Mouse (Mus musculus): ENCODE measurements around the gene Olfr1295. TPM values are rescaled to one million over a fixed set of nuclear protein-coding genes. Genes with fewer than 3 reads are reported as not detected.

Gene Olfr1295
- polyA plus RNA-seq (2014; fragmentation: Nextera tagmentation; extraction: Ambion mirVana), result not detected in 2 replicates

DNA sequence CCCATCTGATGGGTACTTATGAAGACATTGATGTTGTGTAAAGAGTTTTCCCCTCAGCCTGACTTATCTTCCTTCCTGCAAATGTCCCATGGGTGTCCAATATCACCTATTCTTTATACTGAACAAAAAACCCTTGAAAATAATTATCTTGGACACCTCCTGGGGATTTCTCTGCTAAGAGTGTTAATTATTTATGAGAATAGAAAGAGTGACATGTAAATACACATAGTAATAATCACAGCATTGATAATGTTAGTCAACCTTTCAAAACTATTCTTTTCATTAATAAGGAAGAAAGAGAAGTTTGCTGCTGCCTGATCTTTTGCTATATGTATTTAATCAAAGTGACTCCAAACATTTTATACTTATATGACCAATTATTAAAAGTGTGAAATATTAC, at the start of gene Olfr1295:
Gene Olfr1295, minus strand, starts transcription at position 101 of the 400 bp plus-strand sequence.
- no peak for DNase-seq (ENCODE audit: low spot score)
- no peak within 1 kb of the TSS for H3K27ac ChIP-seq (ENCODE audit: low read depth, low read length)

DNA sequence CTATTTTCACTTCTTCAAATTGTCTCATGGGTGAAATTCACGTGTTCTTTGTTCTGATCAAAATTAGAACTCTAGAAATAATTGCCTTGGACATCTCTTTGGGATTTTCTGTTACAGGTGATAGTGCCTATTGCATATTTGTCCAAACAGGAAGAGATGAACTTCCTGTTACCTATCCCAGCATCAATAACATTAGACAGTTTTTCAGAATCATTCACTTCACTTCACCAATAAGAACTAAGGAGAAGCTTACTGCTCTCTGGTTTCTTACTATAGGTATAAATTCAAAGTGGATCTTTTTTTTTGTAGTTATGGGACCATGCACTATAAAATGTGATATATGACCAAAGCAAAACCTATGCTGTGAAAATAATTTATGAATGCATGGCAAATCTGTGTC, 29.3 kb downstream of the Olfr1295 start, which contains the start of gene Olfr1294:
Gene Olfr1294, minus strand, starts transcription at position 101 of the 400 bp plus-strand sequence.
- ATAC-seq (replicated peaks; ENCODE audit: low FRiP score), result no peak
- Histone ChIP-seq H3K4me3 (ENCODE audit: low read depth, low read length) (no peak within 1 kb of the TSS), H3K4me1 (replicated peaks; ENCODE audit: control insufficient read depth, insufficient read depth, low read length) (no peaks in the 10 kb centered on the region), H3K4me2 (no peak within 1 kb of the TSS), H3K36me3 (ENCODE audit: control insufficient read depth, insufficient read depth, low read length) (no peaks in the 10 kb centered on the region), H3K9ac (ENCODE audit: low read depth, low read length) (no peak within 1 kb of the TSS), H3K9me3 (ENCODE audit: control insufficient read depth, low read length) (no peaks in the 10 kb centered on the region), H3K27ac (ENCODE audit: low read depth, low read length) (no peak within 1 kb of the TSS), H3K27me3 (replicated peaks; ENCODE audit: control insufficient read depth, insufficient read depth, low read length) (no peaks in the 10 kb centered on the region)
- DNase-seq (ENCODE audit: low spot score), result no peak
- 52% methylated on average over 1 of the region's 1 CpGs for WGBS

More for the DNA sequence above, at the start of gene Olfr1295:
- Histone ChIP-seq H3K9ac (ENCODE audit: low read depth, low read length) (no peak within 1 kb of the TSS), H3K4me2 (no peak within 1 kb of the TSS), H3K4me1 (replicated peaks; ENCODE audit: control insufficient read depth, insufficient read depth, low read length) (no peaks in the 10 kb centered on the region), H3K9me3 (ENCODE audit: control insufficient read depth, low read length) (no peaks in the 10 kb centered on the region), H3K4me3 (ENCODE audit: low read depth, low read length) (no peak within 1 kb of the TSS), H3K27me3 (replicated peaks; ENCODE audit: control insufficient read depth, insufficient read depth, low read length) (no peaks in the 10 kb centered on the region), H3K36me3 (ENCODE audit: control insufficient read depth, insufficient read depth, low read length) (no peaks in the 10 kb centered on the region)
- no peak for ATAC-seq (replicated peaks; ENCODE audit: low FRiP score)

- Histone ChIP-seq H3K9ac (ENCODE audit: low read depth, low read length) (no peak within 1 kb of the TSS), H3K4me3 (ENCODE audit: low read depth, low read length) (no peak within 1 kb of the TSS), H3K9me3 (ENCODE audit: control insufficient read depth, low read length) (no peaks in the 10 kb centered on the region), H3K36me3 (ENCODE audit: control insufficient read depth, insufficient read depth, low read length) (no peaks in the 10 kb centered on the region), H3K4me1 (replicated peaks; ENCODE audit: control insufficient read depth, insufficient read depth, low read length) (no peaks in the 10 kb centered on the region), H3K4me2 (no peak within 1 kb of the TSS), H3K27me3 (replicated peaks; ENCODE audit: control insufficient read depth, insufficient read depth, low read length) (no peaks in the 10 kb centered on the region), H3K27ac (ENCODE audit: low read depth, low read length) (no peak within 1 kb of the TSS)
- 74% methylated on average over 1 of the region's 1 CpGs for WGBS
- ATAC-seq (replicated peaks; ENCODE audit: low FRiP score), result no peak
- no peak for DNase-seq (ENCODE audit: low spot score)
Measured at GRCm38 (mm10) chr2:111524903-111525302, 44.6 kb downstream of the Olfr1295 start, which contains the start of gene Olfr1293-ps. Gene Olfr1293-ps, plus strand, starts transcription at chr2:111525203.

- ATAC-seq (replicated peaks; ENCODE audit: low FRiP score), result no peak
- H3K36me3 ChIP-seq (ENCODE audit: control insufficient read depth, insufficient read depth, low read length), result no peaks in the 10 kb centered on the region
- 86% methylated on average over 10 of the region's 10 CpGs for WGBS
- no peaks in the 10 kb centered on the region for H3K4me1 ChIP-seq (replicated peaks; ENCODE audit: control insufficient read depth, insufficient read depth, low read length)
- no peaks in the 10 kb centered on the region for H3K27me3 ChIP-seq (replicated peaks; ENCODE audit: control insufficient read depth, insufficient read depth, low read length)
- H3K9me3 ChIP-seq (ENCODE audit: control insufficient read depth, low read length), result no peaks in the 10 kb centered on the region
- no peak for DNase-seq (ENCODE audit: low spot score)
- H3K4me3 ChIP-seq (ENCODE audit: low read depth, low read length), result no peak overlapping the region
- no peak overlapping the region for H3K4me2 ChIP-seq
- no peak overlapping the region for H3K9ac ChIP-seq (ENCODE audit: low read depth, low read length)
- H3K27ac ChIP-seq (ENCODE audit: low read depth, low read length), result no peak overlapping the region
Measured at GRCm38 (mm10) chr2:111517451-111517850, 52.0 kb downstream of the Olfr1295 start.

Other genes starting within 250 kb of the Olfr1295 start
- gene Olfr1281, start 243.2 kb downstream of the Olfr1295 start, polyA plus RNA-seq (2014; fragmentation: Nextera tagmentation; extraction: Ambion mirVana), result not detected in 2 replicates
- gene Olfr1282, start 233.6 kb downstream of the Olfr1295 start, polyA plus RNA-seq (2014; fragmentation: Nextera tagmentation; extraction: Ambion mirVana), result not detected in 2 replicates
- not detected in 2 replicates for gene Olfr1283, start 202.9 kb downstream of the Olfr1295 start, polyA plus RNA-seq (2014; fragmentation: Nextera tagmentation; extraction: Ambion mirVana)
- gene Olfr1284, start 194.2 kb downstream of the Olfr1295 start, polyA plus RNA-seq (2014; fragmentation: Nextera tagmentation; extraction: Ambion mirVana), result not detected in 2 replicates
- not detected in 2 replicates for gene Olfr1286, start 146.6 kb downstream of the Olfr1295 start, polyA plus RNA-seq (2014; fragmentation: Nextera tagmentation; extraction: Ambion mirVana)
- gene Olfr1287, start 120.5 kb downstream of the Olfr1295 start, polyA plus RNA-seq (2014; fragmentation: Nextera tagmentation; extraction: Ambion mirVana), result not detected in 2 replicates
- gene Olfr1288, start 95.6 kb downstream of the Olfr1295 start, polyA plus RNA-seq (2014; fragmentation: Nextera tagmentation; extraction: Ambion mirVana), result not detected in 2 replicates
- not detected in 2 replicates for gene Olfr1289, start 88.9 kb downstream of the Olfr1295 start, polyA plus RNA-seq (2014; fragmentation: Nextera tagmentation; extraction: Ambion mirVana)
- not detected in 2 replicates for gene Olfr1290, start 75.9 kb downstream of the Olfr1295 start, polyA plus RNA-seq (2014; fragmentation: Nextera tagmentation; extraction: Ambion mirVana)
- not detected in 2 replicates for gene Olfr1291-ps1, start 72.5 kb downstream of the Olfr1295 start, polyA plus RNA-seq (2014; fragmentation: Nextera tagmentation; extraction: Ambion mirVana)
- gene Olfr1293-ps, start 44.5 kb downstream of the Olfr1295 start, polyA plus RNA-seq (2014; fragmentation: Nextera tagmentation; extraction: Ambion mirVana), result not detected in 2 replicates
- not detected in 2 replicates for gene Olfr1294, start 29.4 kb downstream of the Olfr1295 start, polyA plus RNA-seq (2014; fragmentation: Nextera tagmentation; extraction: Ambion mirVana)
- gene Olfr1297, start 56.8 kb upstream of the Olfr1295 start, polyA plus RNA-seq (2014; fragmentation: Nextera tagmentation; extraction: Ambion mirVana), result not detected in 2 replicates
- not detected in 2 replicates for gene Olfr1298, start 79.5 kb upstream of the Olfr1295 start, polyA plus RNA-seq (2014; fragmentation: Nextera tagmentation; extraction: Ambion mirVana)
- gene Olfr1299, start 91.7 kb upstream of the Olfr1295 start, polyA plus RNA-seq (2014; fragmentation: Nextera tagmentation; extraction: Ambion mirVana), result not detected in 2 replicates
- gene Olfr1301, start 181.3 kb upstream of the Olfr1295 start, polyA plus RNA-seq (2014; fragmentation: Nextera tagmentation; extraction: Ambion mirVana), result not detected in 2 replicates
- not detected in 2 replicates for gene Olfr1302, start 207.7 kb upstream of the Olfr1295 start, polyA plus RNA-seq (2014; fragmentation: Nextera tagmentation; extraction: Ambion mirVana)

All from liver, embryonic 11.5 days (tissue).